Mouse (Mus musculus) megakaryocyte-erythroid progenitor cell, adult 5-6 weeks (primary cell): ENCODE measurements around the gene A030005L19Rik. TPM values are rescaled to one million over a fixed set of nuclear protein-coding genes. Genes with fewer than 3 reads are reported as not detected.
"Not testable (repeated sequence)": the region's sequence is repeated elsewhere in the genome, so short reads cannot be mapped to it uniquely, and the experiment has no call there.

ENCODE experiments used
- ATAC-seq: replicated peaks from 2 replicates; pipeline ENCODE4 v1.8.0; 2016; ENCODE audit warnings: mild to moderate bottlenecking, inconsistent platforms; ENCODE audit not compliant: severe bottlenecking, poor library complexity, low FRiP score, low TSS enrichment
- total RNA-seq, 2 experiments: library from RNA; stranded (forward) in 1 of 2; stranded (reverse) in 1 of 2; fragments of 200-1000, 215-1000 nt in 1 of 2; fragments of >200 nt in 1 of 2; fragmentation: Nextera tagmentation in 1 of 2; gene quantifications; 2 replicates each; pipeline ENCODE4 v1.2.3; 2014 to 2017

The A030005L19Rik gene
- total RNA-seq (2014; fragmentation: Nextera tagmentation) (not detected in 2 replicates), total RNA-seq (2017) (not detected in 2 replicates)

DNA sequence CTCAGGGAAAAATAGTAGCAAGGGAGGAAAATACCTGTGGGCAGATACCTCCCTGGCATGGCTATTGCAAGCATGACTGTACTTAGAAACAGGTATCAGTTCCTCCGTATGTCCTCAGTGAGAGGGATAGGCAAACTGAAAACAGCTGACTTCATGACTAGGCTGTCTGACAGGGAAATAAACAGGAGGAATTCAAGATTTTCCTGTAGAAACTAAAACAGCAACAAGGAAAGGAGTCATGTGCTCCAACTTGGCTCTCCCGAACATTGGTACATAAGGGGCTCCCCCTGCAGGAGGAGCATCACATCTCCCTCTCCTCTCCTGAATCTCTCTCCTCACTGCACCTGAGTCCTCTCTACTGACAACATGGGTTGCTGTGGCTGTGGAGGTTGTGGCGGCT is at the start of gene A030005L19Rik:
TSS of gene A030005L19Rik (plus strand) at position 301 of the 400 bp plus-strand sequence.
- no peak for ATAC-seq

DNA sequence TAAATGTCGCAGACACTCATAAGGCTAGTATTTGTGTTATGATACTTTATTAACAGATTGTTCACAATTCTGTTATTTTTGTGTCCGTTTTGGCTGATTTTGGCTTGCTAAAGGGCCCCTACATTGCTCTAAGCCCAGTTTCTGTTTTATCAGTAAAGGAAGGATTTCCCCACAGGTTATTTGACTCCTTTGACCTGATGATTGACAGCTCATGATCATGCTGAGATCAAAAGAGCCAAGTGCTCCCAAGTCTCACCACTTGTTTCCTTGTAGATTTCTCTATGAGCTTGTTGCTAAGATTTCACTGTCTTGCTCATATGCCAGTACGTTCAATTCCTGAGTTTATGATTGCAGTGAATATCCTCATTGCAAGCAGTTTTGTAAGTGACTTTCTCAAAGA is 42.9 kb upstream of the A030005L19Rik start:
- no peak for ATAC-seq

DNA sequence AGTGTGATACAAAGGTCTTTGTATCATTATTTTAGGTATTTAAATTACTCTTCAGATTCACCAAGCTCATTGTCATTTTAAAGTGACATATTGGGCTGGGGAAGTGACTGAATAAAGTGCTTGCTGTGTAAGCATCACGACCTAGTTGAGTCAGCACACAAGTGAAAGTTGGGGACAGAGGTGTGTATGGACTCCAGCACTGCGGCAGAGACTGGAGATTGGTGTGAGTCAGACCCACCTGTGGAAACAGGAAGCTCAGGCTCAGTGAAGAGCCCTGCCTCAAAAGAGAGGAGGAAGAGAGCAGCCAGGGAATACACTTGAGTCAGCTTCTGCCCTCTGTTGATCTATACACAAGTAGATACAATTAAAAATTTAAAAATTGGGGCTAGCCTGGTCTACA is 34.0 kb upstream of the A030005L19Rik start:
- no peak for ATAC-seq

DNA sequence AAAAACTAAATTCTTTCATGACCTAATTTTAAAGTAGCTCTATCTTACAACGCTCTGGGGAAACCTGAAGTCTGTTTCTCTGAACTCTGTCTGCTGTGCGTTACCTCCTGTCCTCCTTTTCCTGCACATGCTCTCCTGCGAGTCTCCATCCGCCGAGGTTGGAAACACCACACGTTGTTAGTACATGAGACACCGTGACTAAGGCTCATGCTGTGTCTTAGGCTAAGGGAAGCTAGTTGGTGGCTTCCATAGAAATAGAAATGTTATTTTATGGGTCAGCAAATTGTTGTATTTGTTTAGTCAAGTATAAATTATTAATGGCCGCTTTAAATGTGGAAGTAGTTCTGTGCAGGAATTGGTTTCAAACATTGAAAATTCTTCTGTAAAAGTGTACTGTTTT is 32.9 kb upstream of the A030005L19Rik start:
- ATAC-seq: no peak

DNA sequence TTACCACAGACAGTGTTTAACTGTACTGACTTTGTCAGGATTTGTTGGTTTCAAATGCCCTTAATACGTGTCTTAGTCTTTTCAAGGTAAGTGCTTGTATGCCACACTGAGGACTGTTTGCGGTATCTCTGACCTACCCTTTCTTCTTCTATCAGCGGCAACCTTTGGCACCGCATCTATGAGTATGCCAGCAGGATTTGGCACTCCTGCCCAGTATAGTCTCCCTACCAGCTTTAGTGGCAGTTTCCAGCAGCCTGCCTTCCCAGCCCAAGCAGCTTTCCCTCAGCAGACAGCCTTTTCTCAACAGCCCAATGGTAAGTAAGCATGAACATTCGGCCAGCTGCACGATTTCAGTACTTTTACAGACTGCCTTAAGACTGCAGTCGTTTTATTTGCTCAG is 19.9 kb upstream of the A030005L19Rik start:
- ATAC-seq: no peak

DNA sequence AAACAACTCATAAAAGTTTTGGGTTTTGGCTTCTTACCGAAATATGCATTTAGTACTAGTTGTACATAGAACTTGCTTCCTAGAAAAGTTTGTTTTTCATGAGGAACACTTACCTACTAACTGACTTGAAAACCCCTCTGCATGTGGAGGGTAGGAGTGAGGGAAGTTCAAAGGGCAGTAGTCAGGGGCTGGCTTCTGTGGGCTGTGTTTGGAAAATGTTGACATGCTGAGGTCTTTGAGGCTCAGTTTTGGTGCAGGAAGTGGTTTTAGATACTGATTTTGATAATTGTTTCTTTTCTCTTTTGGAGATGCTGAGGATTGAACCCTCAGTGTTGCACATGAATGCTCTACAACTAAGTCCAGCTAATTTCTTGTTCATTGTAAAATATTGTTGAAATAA is 12.6 kb upstream of the A030005L19Rik start:
- no peak for ATAC-seq

DNA sequence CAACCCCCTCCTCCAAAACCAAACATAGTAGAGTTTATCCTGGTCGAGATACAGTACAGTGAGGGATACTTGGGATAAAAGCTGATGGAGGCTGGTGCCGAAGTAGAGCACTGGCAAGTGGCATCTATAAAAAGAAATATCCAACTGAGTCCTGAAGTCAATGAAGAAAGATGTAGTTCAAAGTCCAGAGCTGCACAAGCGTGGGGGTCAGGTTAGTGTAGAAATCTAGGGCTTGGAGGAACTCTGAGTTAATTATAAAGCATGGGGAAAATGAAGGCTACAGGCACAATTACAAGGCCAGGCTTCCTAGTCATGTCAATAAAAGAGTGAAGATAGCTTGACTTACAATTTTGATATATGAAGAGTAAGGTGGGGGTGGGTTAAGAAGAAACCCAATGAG is 11.9 kb upstream of the A030005L19Rik start:
- ATAC-seq: no peak

DNA sequence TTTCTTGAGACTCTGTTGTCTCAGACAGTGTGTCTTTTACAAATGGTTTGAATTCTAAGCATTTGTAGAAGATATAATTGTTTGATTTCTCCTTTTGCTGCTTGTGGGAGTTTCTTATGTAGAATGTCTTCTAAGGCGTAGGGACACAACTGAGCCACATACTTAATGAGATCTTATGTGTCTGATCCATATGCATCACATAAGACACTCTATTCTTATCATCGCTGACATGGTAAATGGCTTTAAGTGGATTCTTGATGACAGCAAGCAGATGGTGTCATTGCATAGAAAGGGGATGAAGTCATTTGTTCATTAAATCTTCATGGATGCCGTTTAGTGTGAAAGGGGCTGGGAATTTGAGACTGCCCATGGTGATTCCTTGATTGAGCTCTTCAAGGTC is 7.2 kb upstream of the A030005L19Rik start:
- ATAC-seq: no peak

DNA sequence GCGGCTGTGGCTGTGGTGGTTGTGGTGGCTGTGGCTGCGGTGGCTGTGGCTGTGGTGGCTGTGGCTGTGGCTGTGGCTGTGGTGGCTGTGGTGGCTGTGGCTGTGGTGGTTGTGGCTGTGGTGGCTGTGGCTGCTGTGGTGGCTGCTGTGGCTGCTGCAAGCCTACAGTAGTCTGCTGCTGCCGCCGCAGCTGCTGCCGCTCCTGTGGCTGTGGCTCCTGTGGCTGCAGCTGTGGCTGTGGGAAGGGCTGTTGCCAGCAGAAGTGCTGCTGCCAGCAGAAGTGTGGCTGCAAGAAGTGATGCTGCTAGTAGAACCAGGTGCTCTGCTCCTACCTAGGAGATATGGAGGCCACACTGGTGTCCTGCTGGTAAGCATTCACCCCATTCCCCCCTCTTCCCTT is 309 bp downstream of the A030005L19Rik start:
- not testable (repeated sequence) for ATAC-seq

DNA sequence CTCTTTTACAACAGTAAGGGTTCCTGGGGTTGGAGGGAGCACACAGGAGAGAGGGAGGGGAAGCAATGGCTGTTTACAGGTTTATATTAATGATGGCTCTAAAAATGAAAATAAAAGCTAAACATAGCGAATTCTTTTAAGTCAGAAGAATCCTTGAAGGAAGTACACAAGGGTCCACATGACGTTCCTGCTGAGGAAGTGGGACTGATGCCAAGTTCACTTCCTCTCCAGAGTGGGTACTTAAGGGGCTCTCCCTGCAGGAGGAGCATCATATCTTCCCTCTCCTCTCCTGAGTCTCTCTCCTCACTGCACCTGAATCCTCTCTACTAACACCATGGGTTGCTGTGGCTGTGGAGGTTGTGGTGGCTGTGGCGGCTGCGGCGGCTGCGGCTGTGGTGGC is 11.5 kb downstream of the A030005L19Rik start, which contains the start of gene A030014E15Rik:
TSS of gene A030014E15Rik (plus strand) at position 268 of the 400 bp plus-strand sequence.
- no peak for ATAC-seq

DNA sequence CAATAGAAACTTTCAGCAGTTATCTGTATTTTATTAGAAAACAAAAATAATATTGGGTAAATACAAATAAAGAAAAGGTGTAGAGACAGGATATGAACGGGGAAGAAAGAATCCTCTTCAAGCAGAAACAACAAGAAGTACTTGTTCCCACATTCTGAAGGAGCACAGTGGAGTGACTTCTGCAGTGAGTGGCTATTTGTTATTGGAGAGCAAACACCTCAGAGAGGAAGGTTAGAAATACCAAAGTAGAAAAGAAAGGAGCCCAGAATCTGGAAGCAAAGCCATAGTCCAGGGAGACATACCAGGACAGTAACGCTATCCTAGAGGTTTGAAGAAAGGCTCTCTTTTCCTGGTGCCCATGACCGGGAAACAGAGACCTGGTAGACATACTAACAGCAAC is 17.4 kb downstream of the A030005L19Rik start:
- ATAC-seq: not testable (repeated sequence)

DNA sequence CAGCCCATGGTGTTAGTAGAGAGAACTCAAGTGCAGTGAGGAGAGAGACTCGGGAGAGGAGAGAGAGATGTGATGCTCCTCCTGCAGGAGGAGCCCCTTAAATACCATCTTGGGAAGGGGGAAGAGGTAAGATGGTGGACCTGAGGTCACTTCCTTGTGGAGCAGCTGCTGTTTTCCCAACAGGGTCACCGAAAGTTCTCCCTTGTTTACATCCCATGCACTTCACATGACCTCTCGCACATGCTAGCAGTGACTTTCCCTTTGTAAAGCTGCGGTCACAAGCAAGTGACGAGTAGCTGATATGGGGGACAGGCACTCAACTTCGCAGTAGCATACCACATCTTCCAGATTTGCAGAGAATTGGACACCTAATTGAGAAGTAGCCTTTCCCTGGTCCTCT is 18.2 kb downstream of the A030005L19Rik start, which contains the start of gene Gm6217:
TSS of gene Gm6217 (minus strand) at position 74 of the 400 bp plus-strand sequence.
- ATAC-seq: not testable (repeated sequence)

DNA sequence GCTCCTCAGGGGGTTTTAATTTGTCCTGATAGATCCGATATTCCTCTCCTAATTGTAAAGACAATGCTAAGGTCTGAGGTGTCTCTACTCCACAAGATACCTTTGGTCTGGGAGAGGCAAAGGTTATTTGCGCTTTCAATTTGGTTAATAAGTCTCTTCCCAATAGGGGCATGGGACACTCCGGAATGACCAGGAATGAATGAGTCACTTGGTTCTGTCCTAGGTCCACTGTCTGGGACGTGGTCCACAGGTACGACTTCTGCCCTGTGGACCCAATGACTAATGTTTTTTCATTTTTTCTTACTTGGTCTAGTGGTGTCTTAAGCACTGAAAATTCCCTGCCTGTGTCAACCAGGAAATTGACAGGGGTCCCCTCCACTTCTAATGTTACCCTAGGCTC is 25.5 kb downstream of the A030005L19Rik start:
- no peak for ATAC-seq

DNA sequence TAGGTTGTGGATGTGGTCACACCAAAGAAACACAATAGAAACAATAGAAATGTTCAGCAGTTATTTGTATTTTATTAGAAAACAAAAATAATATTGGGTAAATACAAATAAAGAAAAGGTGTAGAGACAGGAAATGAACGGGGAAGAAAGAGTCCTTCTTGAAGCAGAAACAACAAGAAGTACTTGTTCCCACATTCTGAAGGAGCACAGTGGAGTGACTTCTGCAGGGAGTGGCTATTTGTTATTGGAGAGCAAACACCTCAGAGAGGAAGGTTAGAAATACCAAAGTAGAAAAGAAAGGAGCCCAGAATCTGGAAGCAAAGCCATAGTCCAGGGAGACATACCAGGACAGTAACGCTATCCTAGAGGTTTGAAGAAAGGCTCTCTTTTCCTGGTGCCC is 29.4 kb downstream of the A030005L19Rik start:
- ATAC-seq: not testable (repeated sequence)

DNA sequence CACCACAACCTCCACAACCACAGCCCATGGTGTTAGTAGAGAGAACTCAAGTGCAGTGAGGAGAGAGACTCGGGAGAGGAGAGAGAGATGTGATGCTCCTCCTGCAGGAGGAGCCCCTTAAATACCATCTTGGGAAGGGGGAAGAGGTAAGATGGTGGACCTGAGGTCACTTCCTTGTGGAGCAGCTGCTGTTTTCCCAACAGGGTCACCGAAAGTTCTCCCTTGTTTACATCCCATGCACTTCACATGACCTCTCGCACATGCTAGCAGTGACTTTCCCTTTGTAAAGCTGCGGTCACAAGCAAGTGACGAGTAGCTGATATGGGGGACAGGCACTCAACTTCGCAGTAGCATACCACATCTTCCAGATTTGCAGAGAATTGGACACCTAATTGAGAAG is 30.2 kb downstream of the A030005L19Rik start, which contains the start of gene A030003K21Rik:
TSS of gene A030003K21Rik (minus strand) at position 94 of the 400 bp plus-strand sequence.
- ATAC-seq: not testable (repeated sequence)

DNA sequence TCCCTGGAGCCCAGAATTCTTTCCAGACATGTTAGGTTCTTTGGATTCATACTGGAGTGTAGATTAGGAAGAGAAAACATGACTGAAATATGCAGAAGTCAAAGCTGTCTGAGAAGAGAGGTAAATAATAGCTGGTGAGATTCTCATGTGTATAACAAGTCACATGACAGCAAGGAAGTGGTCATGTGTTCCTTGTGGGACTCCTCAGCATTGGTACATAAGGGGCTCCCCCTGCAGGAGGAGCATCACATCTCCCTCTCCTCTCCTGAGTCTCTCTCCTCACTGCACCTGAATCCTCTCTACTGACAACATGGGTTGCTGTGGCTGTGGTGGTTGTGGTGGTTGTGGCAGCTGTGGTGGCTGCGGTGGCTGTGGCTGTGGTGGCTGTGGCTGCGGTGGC is 32.9 kb downstream of the A030005L19Rik start:
- not testable (repeated sequence) for ATAC-seq

DNA sequence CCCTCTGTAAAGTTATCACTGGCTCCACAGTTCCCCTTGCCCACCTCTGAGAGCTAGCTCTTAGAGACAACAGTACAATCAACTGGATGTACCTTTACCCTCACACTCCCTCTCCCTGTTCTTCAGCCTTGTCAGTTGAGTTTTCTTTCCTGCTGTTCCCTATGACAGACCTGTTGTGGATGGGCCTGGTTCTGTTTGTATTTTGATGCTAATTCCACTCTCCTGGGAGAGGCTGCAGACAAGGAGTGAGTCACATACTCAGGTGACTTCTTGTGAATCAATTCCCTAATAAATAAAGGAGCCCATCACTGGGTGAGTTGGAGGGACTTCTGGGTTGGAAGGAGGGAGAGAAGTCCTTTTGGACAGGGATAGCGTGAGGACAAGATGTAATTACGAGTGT is 35.5 kb downstream of the A030005L19Rik start:
- ATAC-seq: no peak

DNA sequence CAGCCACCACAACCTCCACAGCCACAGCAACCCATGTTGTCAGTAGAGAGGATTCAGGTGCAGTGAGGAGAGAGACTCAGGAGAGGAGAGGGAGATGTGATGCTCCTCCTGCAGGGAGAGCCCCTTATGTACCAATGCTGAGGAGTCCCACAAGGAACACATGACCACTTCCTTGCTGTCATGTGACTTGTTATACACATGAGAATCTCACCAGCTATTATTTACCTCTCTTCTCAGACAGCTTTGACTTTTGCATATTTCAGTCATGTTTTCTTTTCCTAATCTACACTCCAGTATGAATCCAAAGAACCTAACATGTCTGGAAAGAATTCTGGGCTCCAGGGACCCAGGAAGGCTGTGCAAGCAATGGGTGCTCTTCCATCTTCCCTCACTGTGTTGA is 42.8 kb downstream of the A030005L19Rik start, which contains the start of gene Gm7544:
TSS of gene Gm7544 (minus strand) at position 101 of the 400 bp plus-strand sequence.
- not testable (repeated sequence) for ATAC-seq

DNA sequence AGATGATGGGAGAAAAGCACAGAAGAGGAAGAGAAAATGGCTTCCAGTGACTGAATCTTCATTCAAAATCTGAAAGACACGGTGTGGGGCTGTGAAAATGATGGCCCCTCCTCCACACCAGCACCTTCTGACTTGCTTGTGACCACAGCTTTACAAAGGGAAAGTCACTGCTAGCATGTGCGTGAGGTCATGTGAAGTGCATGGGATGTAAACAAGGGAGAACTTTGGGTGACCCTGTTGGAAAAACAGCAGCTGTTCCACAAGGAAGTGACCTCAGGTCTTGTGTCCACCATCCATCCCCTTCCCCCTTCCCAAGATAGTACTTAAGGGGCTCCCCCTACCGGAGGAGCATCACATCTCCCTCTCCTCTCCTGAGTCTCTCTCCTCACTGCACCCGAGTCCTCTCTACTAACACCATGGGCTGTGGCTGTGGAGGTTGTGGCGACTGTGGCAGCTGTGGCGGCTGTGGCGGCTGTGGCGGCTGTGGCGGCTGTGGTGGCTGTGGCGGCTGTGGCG is 46.8 kb downstream of the A030005L19Rik start, which contains the start of gene Gm47955:
TSS of gene Gm47955 (plus strand) at position 417 of the 516 bp plus-strand sequence.
- ATAC-seq: no peak
